Mouse (Mus musculus): ENCODE measurements around the gene Zfp9. TPM values are rescaled to one million over a fixed set of nuclear protein-coding genes. Genes with fewer than 3 reads are reported as not detected.

The Zfp9 gene
- polyA plus RNA-seq (2021; fragmentation: Nextera tagmentation) = 3.7 and 4.7 TPM in 2 replicates
- long read RNA-seq, experiment 1, partial matches to known transcripts = 2 of 13 reads
- long read RNA-seq, experiment 1, other reads (novel, unspliced or antisense) = 9 of 13 reads
- long read RNA-seq, experiment 2, partial matches to known transcripts = 2 of 2 reads
- long read RNA-seq, experiment 2, other reads (novel, unspliced or antisense) = 0 of 2 reads

DNA sequence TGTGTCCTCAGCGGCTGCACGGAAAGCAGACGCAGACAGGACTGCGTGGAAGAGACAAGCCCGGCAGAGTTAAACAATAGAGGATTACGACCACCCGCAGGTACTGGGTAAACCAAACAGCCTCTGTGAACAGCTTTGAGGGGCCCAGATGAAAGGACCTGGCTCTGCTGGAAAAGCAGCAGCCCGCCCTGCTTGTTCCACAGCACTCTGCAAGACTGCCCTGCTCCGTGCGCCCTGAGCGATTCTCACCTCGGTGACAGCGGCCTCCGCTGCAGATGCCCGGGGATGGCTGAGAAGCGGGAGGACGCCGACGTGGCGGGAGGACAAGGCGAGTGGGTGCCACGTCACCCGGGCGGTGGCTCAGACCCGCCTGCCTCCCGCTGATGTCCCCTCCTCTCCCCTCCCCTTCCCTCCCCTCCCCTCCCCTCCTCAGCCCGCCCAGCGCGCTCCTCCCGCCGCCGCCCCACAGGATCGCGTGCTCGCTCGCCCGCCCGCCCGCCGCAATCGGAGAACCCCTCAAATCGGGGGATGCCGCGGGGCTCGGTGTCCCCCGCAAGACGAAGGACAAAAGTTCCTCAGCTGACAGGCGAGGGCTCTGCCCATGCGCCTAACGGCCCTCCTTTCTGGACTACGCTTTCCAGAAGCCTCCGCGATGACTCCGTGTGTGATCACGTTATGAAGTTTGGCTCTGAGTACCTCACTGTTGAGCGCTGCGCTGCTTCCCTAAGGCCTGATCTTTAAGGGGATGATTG lies at the start of gene Zfp9:
Gene Zfp9 (minus strand): TSS at position 364 of the 752 bp plus-strand sequence.

DNA sequence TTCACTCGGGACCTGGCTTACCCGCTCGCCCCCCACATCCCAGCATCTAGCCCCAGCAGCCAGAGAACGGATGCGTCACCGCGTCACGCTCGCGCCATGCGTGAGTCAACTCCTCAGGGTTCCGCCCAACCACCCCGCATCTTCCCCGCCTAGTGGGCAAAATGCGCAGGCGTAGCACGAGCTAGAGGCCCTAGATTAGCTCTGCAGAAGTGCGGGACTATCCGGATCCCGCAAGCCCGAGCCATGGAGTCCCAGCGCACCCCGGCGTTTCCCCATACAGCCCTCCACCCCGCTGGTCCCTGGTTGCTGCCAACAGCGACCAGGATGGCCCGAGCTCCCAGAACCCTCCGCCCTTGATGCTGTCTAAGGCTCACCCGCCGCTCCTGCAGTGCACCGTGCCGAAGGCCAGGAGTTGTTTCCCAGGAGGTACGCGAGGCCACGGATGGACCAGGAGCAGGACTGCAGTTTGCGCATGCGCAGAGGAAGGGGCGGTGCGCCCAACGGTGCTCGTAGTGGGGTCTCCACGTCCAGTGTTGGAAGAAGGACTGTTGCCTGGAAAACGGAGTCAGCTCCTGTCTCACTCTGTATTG lies 24.0 kb downstream of the Zfp9 start, which contains the start of gene Zfp248:
Gene Zfp248 (minus strand): TSS at position 487 of the 590 bp plus-strand sequence.

DNA sequence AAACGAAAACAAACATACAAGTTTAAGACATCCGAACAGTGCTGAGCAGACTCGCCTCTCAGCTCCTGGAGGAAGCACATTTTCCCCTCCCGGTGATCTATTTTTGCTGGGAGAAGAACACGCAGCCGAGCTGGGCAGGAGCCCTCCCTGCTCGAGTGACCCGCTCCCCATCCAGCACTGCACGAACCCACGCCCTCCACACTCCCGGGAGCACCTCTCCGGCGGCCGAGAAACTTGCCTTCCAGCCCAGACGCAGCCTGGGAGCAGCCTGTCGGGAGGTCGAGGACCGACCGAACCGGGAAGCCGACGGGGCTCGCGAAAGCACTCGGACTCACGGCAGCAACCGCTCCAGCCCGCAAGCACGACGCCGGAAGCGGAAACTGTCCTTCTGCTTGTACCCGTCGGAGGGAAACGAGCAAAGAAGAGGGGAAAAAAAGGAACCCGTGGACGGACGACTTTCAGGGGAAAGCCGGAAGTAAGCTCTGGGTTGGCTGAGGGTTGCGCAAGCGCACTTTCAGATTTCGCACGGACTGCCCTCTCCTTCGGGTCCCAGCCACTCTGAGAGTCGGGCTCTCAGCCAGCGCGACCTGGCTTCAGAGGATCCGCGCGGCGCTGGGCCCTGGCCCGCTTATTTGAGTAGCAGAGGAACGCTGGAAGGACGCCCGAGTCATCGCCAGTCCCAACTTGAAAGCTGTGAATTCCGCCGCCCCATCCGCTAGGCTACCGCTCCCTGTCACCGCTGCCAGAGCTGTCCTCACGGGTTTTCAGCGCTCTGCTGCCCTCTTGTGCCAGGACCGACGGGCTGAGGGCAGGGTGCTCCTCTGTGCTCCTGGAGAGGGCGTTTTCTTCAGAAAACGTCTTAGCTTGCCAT lies 59.8 kb downstream of the Zfp9 start, which contains the start of gene Bms1:
Gene Bms1 (minus strand): TSS at position 425 of the 871 bp plus-strand sequence.

Other genes with a start within 250 kb of the Zfp9 start
- 6.3 and 7.0 TPM in 2 replicates for gene Bms1, start 59.8 kb downstream of the Zfp9 start, polyA plus RNA-seq (2021; fragmentation: Nextera tagmentation)
- gene Zfp248, start 23.8 kb downstream of the Zfp9 start, polyA plus RNA-seq (2021; fragmentation: Nextera tagmentation) = 5.1 and 6.7 TPM in 2 replicates
- gene Ankrd26, start 82.9 kb upstream of the Zfp9 start, polyA plus RNA-seq (2021; fragmentation: Nextera tagmentation) = 3.1 and 4.5 TPM in 2 replicates